Mouse (Mus musculus): Measurements from ENCODE around the gene Plekhg5. TPM values are rescaled to one million over a fixed set of nuclear protein-coding genes. Genes with fewer than 3 reads are reported as not detected.
A peak's percentile ranks its signal among the peaks of the same experiment; 100 is the strongest.

Gene Plekhg5
- polyA plus RNA-seq, 1 experiment from 2014 or later = 8.1 TPM

- Histone ChIP-seq H3K36me3 (no peaks in the 10 kb centered on the region), H3K27ac (replicated peaks) (no peak overlapping the region), H3K9me3 (replicated peaks) (no peaks in the 10 kb centered on the region), H3K4me3 (no peak overlapping the region), H3K27me3 (ENCODE audit: low read depth, poor library complexity, severe bottlenecking) (no peaks in the 10 kb centered on the region), H3K4me1 (peaks cover 22% of the 10 kb centered on the region)
- 89% methylated on average over 9 of the region's 9 CpGs for WGBS
- no peak for DNase-seq (ENCODE audit: low spot score)
These were observed 4.9 kb downstream of the Plekhg5 start for GRCm38 (mm10) chr4:152077191-152077590.

DNA sequence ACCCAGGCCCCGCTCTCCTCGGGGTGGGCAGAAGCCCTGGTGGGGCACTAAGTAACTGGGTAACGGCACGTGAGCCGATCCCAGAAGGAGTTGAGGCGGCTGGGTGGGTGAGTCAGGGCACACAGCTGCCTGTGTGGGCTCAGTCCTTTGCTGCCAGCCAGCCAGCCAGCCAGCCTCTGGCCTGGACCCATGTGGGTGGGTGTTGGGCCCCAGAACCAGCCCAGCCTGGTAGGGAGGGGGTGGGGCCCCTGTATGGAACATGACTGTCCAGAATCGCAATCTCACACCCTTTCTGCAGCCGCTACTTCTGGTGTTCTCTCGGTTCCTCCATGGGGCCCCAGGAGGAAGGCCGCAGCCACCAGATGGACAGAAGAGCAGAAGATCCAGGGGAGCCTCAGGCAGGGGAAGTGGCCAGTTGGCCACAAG, 5.8 kb downstream of the Plekhg5 start:
- 92% methylated on average over 10 of the region's 10 CpGs for WGBS
- H3K4me1 ChIP-seq = peaks cover 14% of the 10 kb centered on the region
- no peaks in the 10 kb centered on the region for H3K36me3 ChIP-seq
- no peak overlapping the region for H3K4me3 ChIP-seq
- 0 out of 2 replicates have a peak, but pooled peaks cover 1% of the 10 kb centered on the region for H3K27me3 ChIP-seq (ENCODE audit: low read depth, poor library complexity, severe bottlenecking)
- 0 out of 2 replicates have a peak overlapping the region, but pooled peaks have one; percentile 9 for H3K27ac ChIP-seq (replicated peaks)
- H3K9me3 ChIP-seq (replicated peaks) = no peaks in the 10 kb centered on the region
- DNase-seq (ENCODE audit: low spot score) = no peak

GRCm38 (mm10) chr4:152079261-152079660, 7.0 kb downstream of the Plekhg5 start:
- Histone ChIP-seq H3K4me1 (peaks cover 15% of the 10 kb centered on the region; the same call in 1 of the 2 replicates), H3K9me3 (replicated peaks) (no peaks in the 10 kb centered on the region), H3K4me3 (no peak overlapping the region), H3K27me3 (ENCODE audit: low read depth, poor library complexity, severe bottlenecking) (peaks cover 7% of the 10 kb centered on the region; the same call in 1 of the 2 replicates), H3K27ac (replicated peaks) (no peak overlapping the region), H3K36me3 (no peaks in the 10 kb centered on the region)
- no peak for DNase-seq (ENCODE audit: low spot score)
- WGBS = 90% methylated on average over 3 of the region's 3 CpGs

DNA sequence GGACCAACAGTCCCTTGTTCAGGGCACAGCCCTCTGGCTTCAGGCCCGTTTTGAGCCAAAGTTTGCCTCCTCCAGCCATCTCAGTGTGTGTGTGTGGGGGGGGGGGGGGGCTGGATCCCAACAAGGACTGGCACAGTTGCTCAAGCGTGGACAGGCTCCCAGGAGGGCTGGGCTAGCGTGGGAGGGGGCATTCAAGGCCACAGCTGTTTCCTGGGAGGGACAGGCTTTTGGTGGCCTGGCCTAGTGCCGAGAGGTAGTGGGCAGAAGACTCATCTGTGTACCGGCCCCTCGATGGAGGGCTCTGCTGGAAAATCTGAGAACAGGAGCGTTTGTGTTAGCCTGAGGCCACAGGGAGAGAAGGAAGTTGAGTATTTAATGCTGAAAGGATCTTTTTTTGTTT, 7.6 kb downstream of the Plekhg5 start:
- Histone ChIP-seq H3K4me1 (peaks cover 15% of the 10 kb centered on the region; the same call in 1 of the 2 replicates), H3K36me3 (no peaks in the 10 kb centered on the region), H3K27ac (replicated peaks) (no peak overlapping the region), H3K9me3 (replicated peaks) (no peaks in the 10 kb centered on the region), H3K27me3 (ENCODE audit: low read depth, poor library complexity, severe bottlenecking) (peaks cover 14% of the 10 kb centered on the region), H3K4me3 (no peak overlapping the region)
- DNase-seq (ENCODE audit: low spot score) = no peak
- WGBS = 73% methylated on average over 7 of the region's 7 CpGs

GRCm38 (mm10) chr4:152083611-152084220, 11.4 kb downstream of the Plekhg5 start:
- Histone ChIP-seq H3K4me1 (peaks cover 27% of the 10 kb centered on the region), H3K4me3 (no peak overlapping the region), H3K36me3 (no peaks in the 10 kb centered on the region), H3K27ac (replicated peaks) (no peak overlapping the region), H3K9me3 (replicated peaks) (0 out of 2 replicates have a peak, but pooled peaks cover 3% of the 10 kb centered on the region), H3K27me3 (ENCODE audit: low read depth, poor library complexity, severe bottlenecking) (peaks cover 43% of the 10 kb centered on the region)
- WGBS = 66% methylated on average over 7 of the region's 7 CpGs
- DNase-seq (ENCODE audit: low spot score) = no peak

GRCm38 (mm10) chr4:152084616-152085015, 12.3 kb downstream of the Plekhg5 start:
- no peaks in the 10 kb centered on the region for H3K36me3 ChIP-seq
- peaks cover 29% of the 10 kb centered on the region for H3K4me1 ChIP-seq
- peaks cover 45% of the 10 kb centered on the region for H3K27me3 ChIP-seq (ENCODE audit: low read depth, poor library complexity, severe bottlenecking)
- DNase-seq (ENCODE audit: low spot score) = no peak
- H3K9me3 ChIP-seq (replicated peaks) = 0 out of 2 replicates have a peak, but pooled peaks cover 3% of the 10 kb centered on the region
- no peak overlapping the region for H3K4me3 ChIP-seq
- H3K27ac ChIP-seq (replicated peaks) = no peak overlapping the region
- 93% methylated on average over 7 of the region's 7 CpGs for whole genome bisulfite sequencing

DNA sequence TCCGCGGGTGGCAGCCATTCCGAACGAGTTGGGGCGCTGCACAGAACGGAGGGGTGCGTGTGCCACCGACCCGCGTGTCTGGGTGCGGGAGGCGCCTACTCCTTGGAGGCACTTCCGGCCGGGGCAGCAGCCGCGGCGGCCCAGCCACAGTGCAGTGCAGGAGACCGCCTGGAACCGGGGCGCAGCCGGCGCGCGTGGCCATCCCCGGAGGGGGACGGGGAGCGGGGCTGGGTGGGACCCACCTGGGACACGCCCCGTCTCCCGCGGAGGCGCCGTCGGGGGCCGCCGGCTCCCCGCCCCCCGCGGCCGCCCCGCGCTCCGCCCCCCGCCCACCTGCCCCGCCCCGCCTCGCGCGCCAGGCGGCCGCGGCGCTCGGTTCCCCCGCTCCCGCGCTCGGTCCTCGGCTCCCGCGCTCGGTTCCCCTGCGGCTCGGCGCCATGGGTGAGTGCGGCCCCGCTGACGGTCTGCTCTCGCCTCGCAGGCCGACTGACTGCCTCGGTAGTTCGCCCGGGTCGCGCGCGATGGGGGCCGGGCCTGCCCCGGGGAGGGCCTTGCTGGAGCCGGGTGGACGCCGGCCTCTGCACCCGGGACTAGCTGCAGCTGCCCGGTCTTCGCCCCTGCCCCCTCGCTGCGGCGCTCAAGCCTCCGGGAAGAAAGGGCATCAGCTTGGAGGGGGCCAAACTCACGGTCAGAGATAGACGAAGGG, 14.4 kb downstream of the Plekhg5 start:
- peak overlapping the region; percentile 90 for H3K27ac ChIP-seq (replicated peaks)
- H3K27me3 ChIP-seq (ENCODE audit: low read depth, poor library complexity, severe bottlenecking) = peaks cover 45% of the 10 kb centered on the region
- 2% methylated on average over 74 of the region's 92 CpGs for WGBS
- H3K4me1 ChIP-seq = peaks cover 29% of the 10 kb centered on the region
- 0 out of 2 replicates have a peak, but pooled peaks cover 3% of the 10 kb centered on the region for H3K9me3 ChIP-seq (replicated peaks)
- peak overlapping the region; percentile 84 for H3K4me3 ChIP-seq
- DNase-seq (ENCODE audit: low spot score) = peak; percentile 68
- H3K36me3 ChIP-seq = no peaks in the 10 kb centered on the region

DNA sequence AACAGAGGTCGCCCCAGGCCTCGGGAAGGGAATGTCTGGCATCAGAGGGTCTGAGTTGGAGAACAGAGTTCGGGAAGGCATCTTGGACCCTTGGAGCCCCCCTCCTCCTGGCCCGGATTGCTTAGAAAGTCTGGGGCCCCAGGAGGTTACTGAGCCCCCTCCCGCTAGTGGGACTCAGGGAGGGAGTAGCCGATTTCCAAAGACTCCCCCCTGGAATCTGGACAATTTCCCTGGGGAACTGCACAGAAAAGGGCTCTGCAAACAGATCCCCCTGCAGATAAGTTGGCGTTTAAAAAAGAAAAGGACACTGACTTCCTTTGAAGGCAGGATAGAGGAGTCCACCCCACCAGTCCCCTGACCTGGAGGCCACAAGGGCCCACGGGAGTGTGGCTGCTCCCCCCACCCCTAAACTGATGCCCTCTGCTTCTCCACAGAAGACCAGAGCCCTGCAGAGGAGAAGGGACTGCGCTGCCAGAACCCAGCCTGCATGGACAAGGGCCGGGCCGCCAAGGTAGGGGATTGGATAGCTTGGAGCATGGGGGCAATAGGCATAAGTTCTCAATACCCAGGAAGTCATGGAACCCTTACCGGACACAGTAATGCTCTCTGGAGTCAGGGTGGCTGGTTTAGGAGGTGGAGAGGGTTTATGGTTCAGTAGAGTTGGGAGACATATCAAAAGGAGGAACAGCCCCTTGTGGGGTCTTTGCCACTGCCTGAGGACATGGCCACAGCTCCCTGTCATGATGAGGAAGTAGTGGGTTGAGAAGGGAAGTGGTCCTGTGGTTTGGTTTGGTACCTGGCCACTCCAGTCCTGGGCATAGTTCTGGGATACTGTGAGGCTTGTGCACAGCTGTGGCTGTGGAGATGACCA, 15.1 kb downstream of the Plekhg5 start:
- H3K4me3 ChIP-seq = peak overlapping the region; percentile 84
- H3K36me3 ChIP-seq = no peaks in the 10 kb centered on the region
- 0 out of 2 replicates have a peak, but pooled peaks cover 3% of the 10 kb centered on the region for H3K9me3 ChIP-seq (replicated peaks)
- peak; percentile 49 for DNase-seq (ENCODE audit: low spot score)
- WGBS = 3% methylated on average over 12 of the region's 12 CpGs
- H3K4me1 ChIP-seq = peaks cover 29% of the 10 kb centered on the region
- H3K27me3 ChIP-seq (ENCODE audit: low read depth, poor library complexity, severe bottlenecking) = peaks cover 45% of the 10 kb centered on the region
- H3K27ac ChIP-seq (replicated peaks) = peak overlapping the region; percentile 90

GRCm38 (mm10) chr4:152088133-152088532, 15.8 kb downstream of the Plekhg5 start:
- peak overlapping the region; percentile 84; the same call in 1 of the 2 replicates for H3K4me3 ChIP-seq
- 24% methylated on average over 4 of the region's 4 CpGs for WGBS
- H3K27me3 ChIP-seq (ENCODE audit: low read depth, poor library complexity, severe bottlenecking) = peaks cover 44% of the 10 kb centered on the region
- H3K27ac ChIP-seq (replicated peaks) = no peak overlapping the region
- H3K36me3 ChIP-seq = no peaks in the 10 kb centered on the region
- peaks cover 35% of the 10 kb centered on the region for H3K4me1 ChIP-seq
- 0 out of 2 replicates have a peak, but pooled peaks cover 3% of the 10 kb centered on the region for H3K9me3 ChIP-seq (replicated peaks)
- no peak for DNase-seq (ENCODE audit: low spot score)

DNA sequence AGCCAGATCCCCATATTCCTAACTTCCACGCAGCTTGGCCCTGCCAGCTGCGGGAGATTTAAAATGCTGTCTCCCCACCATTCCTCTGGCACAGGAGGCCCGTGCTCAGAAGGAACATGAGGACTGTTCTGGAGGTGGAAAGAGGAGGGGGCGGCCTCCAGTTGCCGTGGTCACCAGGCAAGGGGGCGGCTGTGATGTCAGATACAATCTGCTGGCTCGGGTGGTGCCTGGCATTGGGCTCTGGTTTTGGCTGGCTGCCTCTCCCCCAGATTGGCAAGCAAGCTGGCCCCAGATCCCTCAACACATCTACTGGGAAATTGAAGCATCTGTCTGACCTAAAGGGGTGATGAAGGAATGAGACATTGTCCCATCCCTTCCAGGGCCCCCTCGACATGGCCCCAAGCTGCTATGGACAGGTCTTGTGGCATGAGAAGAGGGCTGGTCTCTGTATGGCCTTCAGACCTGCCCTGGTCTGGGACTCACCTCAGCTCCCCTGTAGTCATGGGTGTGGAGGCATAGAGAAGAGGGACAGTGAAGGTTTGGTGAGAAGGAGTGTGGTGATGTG, 16.3 kb downstream of the Plekhg5 start:
- 48% methylated on average over 8 of the region's 8 CpGs for WGBS
- H3K27me3 ChIP-seq (ENCODE audit: low read depth, poor library complexity, severe bottlenecking) = peaks cover 43% of the 10 kb centered on the region
- H3K9me3 ChIP-seq (replicated peaks) = 0 out of 2 replicates have a peak, but pooled peaks cover 3% of the 10 kb centered on the region
- no peak for DNase-seq (ENCODE audit: low spot score)
- H3K4me1 ChIP-seq = peaks cover 35% of the 10 kb centered on the region
- peak overlapping the region; percentile 84; the same call in 1 of the 2 replicates for H3K4me3 ChIP-seq
- H3K27ac ChIP-seq (replicated peaks) = no peak overlapping the region
- H3K36me3 ChIP-seq = no peaks in the 10 kb centered on the region

GRCm38 (mm10) chr4:152090191-152090590, 17.9 kb downstream of the Plekhg5 start:
- Histone ChIP-seq H3K27ac (replicated peaks) (no peak overlapping the region), H3K4me1 (peaks cover 31% of the 10 kb centered on the region), H3K36me3 (no peaks in the 10 kb centered on the region), H3K4me3 (no peak overlapping the region), H3K27me3 (ENCODE audit: low read depth, poor library complexity, severe bottlenecking) (peaks cover 29% of the 10 kb centered on the region), H3K9me3 (replicated peaks) (0 out of 2 replicates have a peak, but pooled peaks cover 3% of the 10 kb centered on the region)
- no peak for DNase-seq (ENCODE audit: low spot score)
- 85% methylated on average over 9 of the region's 9 CpGs for WGBS

DNA sequence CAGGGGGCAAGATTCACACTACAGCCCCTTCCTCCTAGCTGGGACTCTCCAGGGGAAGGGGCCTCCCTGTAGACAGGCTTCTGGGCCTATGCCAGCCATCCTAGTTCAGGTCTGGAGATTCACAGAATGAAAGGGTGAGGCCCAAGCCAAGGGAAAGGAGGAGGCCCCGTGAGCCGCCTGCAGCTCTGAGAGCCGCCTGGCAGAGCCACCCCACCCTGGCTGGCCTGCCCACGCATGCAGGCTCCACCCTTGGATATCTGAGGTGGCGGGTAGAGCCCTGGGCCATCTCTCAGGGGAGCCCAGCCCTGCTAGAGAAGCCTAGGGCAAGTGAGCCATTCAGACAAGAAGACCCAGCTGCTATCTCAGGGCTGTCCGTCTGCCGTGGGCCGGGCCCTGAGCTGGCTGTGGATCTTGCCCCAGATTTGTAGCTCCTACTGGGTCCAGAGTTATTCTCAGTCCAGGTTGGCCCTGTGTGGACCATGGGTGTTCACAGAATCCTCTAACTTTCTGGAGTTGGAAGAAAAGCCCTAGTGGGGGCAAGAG, 20.5 kb downstream of the Plekhg5 start:
- H3K4me3 ChIP-seq = no peak overlapping the region
- H3K36me3 ChIP-seq = no peaks in the 10 kb centered on the region
- peaks cover 28% of the 10 kb centered on the region for H3K27me3 ChIP-seq (ENCODE audit: low read depth, poor library complexity, severe bottlenecking)
- peaks cover 35% of the 10 kb centered on the region for H3K4me1 ChIP-seq
- no peak for DNase-seq (ENCODE audit: low spot score)
- WGBS = 76% methylated on average over 8 of the region's 8 CpGs
- peak overlapping the region; percentile 49 for H3K27ac ChIP-seq (replicated peaks)
- no peaks in the 10 kb centered on the region for H3K9me3 ChIP-seq (replicated peaks)

Data from midbrain, embryonic 10.5 days (tissue).